In the genomic region with DNA sequence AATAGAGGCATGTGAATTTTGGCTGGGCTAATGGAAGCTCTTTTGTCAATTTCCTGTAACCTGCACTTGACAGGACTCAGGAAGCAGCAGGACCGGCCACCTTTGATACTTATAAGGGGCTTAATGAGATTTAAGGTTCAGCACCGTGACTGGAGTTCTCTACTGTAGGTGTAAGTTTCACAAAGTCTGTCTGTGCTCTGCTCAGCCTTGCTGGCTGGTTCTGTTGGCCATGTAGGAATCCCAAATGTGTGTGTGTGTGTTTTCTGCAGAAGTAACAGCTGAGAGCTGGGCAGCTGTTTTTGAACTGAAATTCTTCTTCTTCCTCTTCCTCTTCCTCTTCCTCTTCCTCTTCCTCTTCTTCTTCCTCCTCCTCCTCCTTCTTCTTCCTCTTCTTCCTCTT, we compare ENCODE assay signal across 27 mouse cellular contexts.
DNase-seq lines count a peak whose midpoint lies in the region; ATAC-seq and TF ChIP-seq lines count a peak whose summit lies in the region.
"Had no signal": no experiment of that assay in that cellular context is flagged by ENCODE, and none has a peak within 500 bp of the region (broad histone marks: within the 10 kb centered on the region; RNA-seq: fewer than 3 reads in every experiment).

No protein-coding gene starts in this region.

- no peaks in the 10 kb centered on the region for H3K9me3 ChIP-seq in intestine, embryonic 14.5 days (ENCODE audit: control insufficient read depth, low read length)
- no peaks in the 10 kb centered on the region for H3K9me3 ChIP-seq in intestine, postnatal 0 days (ENCODE audit: control insufficient read depth)
- H3K9me3 ChIP-seq in embryonic facial prominence, embryonic 10.5 days = no peaks in the 10 kb centered on the region
- H3K9me3 ChIP-seq in embryonic facial prominence, embryonic 14.5 days (ENCODE audit: control insufficient read depth, low read length) = no peaks in the 10 kb centered on the region
- no peaks in the 10 kb centered on the region for H3K9me3 ChIP-seq in limb, embryonic 10.5 days (replicated peaks)
- H3K9me3 ChIP-seq: embryonic facial prominence, embryonic 12.5 days; forebrain, embryonic 10.5 days; forebrain, embryonic 13.5 days; heart, embryonic 13.5 days; hindbrain, embryonic 12.5 days; hindbrain, embryonic 15.5 days; intestine, embryonic 15.5 days had no signal

- H3K27ac ChIP-seq in intestine, embryonic 14.5 days (ENCODE audit: low read depth) = no peak overlapping the region
- no peak overlapping the region for H3K27ac ChIP-seq in intestine, postnatal 0 days (ENCODE audit: low read depth, low read length)
- no peak overlapping the region for H3K27ac ChIP-seq in embryonic facial prominence, embryonic 10.5 days (replicated peaks)
- H3K27ac ChIP-seq in embryonic facial prominence, embryonic 14.5 days (replicated peaks; ENCODE audit: low read depth, low read length) = no peak overlapping the region
- no peak overlapping the region for H3K27ac ChIP-seq in limb, embryonic 10.5 days
- H3K27ac ChIP-seq: embryonic facial prominence, embryonic 12.5 days; forebrain, embryonic 10.5 days; forebrain, embryonic 13.5 days; heart, embryonic 13.5 days; hindbrain, embryonic 12.5 days; hindbrain, embryonic 15.5 days; intestine, embryonic 15.5 days had no signal

- DNase-seq in intestine, embryonic 14.5 days (ENCODE audit: low spot score) = peak; percentile 46
- DNase-seq in embryonic facial prominence, embryonic 10.5 days (ENCODE audit: low spot score) = peak; percentile 15
- peak; percentile 60 for DNase-seq in embryonic facial prominence, embryonic 14.5 days (ENCODE audit: low spot score)
- DNase-seq in limb, embryonic 10.5 days (ENCODE audit: low spot score) = peak; percentile 28
- DNase-seq in embryo, embryonic 11 days = no peak
- no peak for DNase-seq in Muller cell, postnatal 12 days (ENCODE audit: inconsistent ontology term)
- DNase-seq: adrenal gland, adult 8-10 months; adrenal gland, postnatal 25 days; cerebellum, adult 11 months; cerebellum, adult 2 months; cerebellum, adult 9-11 months; cerebellum, postnatal 25 days; gastrocnemius, postnatal 25 days; heart, postnatal 14 days; kidney, adult 2 months had no signal

- ATAC-seq in intestine, embryonic 14.5 days (replicated peaks; ENCODE audit: low FRiP score, low TSS enrichment, low read depth) = no peak
- ATAC-seq in intestine, postnatal 0 days = no peak
- peak; percentile 58; the same call in 1 of the 2 replicates for ATAC-seq in embryonic facial prominence, embryonic 14.5 days (ENCODE audit: low read depth)
- no peak for ATAC-seq in cerebellum, adult (ENCODE audit: insufficient number of reproducible peaks, low FRiP score, low TSS enrichment)
- ATAC-seq: activated CD4-positive, CD25-positive, alpha-beta regulatory T cell, adult 4 months; CD4-positive, CD25-positive, alpha-beta regulatory T cell, adult 4 months; forebrain, embryonic 13.5 days; forebrain, embryonic 16.5 days; intestine, embryonic 15.5 days had no signal

- H3K4me3 ChIP-seq in intestine, embryonic 14.5 days (ENCODE audit: low read depth, low read length) = no peak overlapping the region
- no peak overlapping the region for H3K4me3 ChIP-seq in intestine, postnatal 0 days (ENCODE audit: low read depth, low read length)
- H3K4me3 ChIP-seq in embryonic facial prominence, embryonic 10.5 days = no peak overlapping the region
- H3K4me3 ChIP-seq in embryonic facial prominence, embryonic 14.5 days (ENCODE audit: low read depth, low read length) = no peak overlapping the region
- H3K4me3 ChIP-seq in limb, embryonic 10.5 days = no peak overlapping the region
- H3K4me3 ChIP-seq: embryonic facial prominence, embryonic 12.5 days; forebrain, embryonic 10.5 days; forebrain, embryonic 13.5 days; heart, embryonic 13.5 days; hindbrain, embryonic 12.5 days; hindbrain, embryonic 15.5 days; intestine, embryonic 15.5 days had no signal

- H3K4me1 ChIP-seq in intestine, embryonic 14.5 days (replicated peaks; ENCODE audit: control insufficient read depth, insufficient read depth, low read length) = no peaks in the 10 kb centered on the region; the same call in 1 of the 2 replicates
- H3K4me1 ChIP-seq in intestine, postnatal 0 days (replicated peaks; ENCODE audit: control insufficient read depth, insufficient read depth, low read length) = no peaks in the 10 kb centered on the region
- peaks cover 36% of the 10 kb centered on the region for H3K4me1 ChIP-seq in embryonic facial prominence, embryonic 10.5 days
- peaks cover 6% of the 10 kb centered on the region; the same call in 1 of the 2 replicates for H3K4me1 ChIP-seq in embryonic facial prominence, embryonic 14.5 days (ENCODE audit: control insufficient read depth, insufficient read depth, low read length)
- peaks cover 27% of the 10 kb centered on the region for H3K4me1 ChIP-seq in limb, embryonic 10.5 days
- H3K4me1 ChIP-seq: heart, embryonic 13.5 days had no signal

- H3K27me3 ChIP-seq in intestine, embryonic 14.5 days (replicated peaks; ENCODE audit: control insufficient read depth, insufficient read depth, low read length) = no peaks in the 10 kb centered on the region
- H3K27me3 ChIP-seq in intestine, postnatal 0 days (replicated peaks; ENCODE audit: control insufficient read depth, insufficient read depth, low read length) = no peaks in the 10 kb centered on the region
- H3K27me3 ChIP-seq in embryonic facial prominence, embryonic 10.5 days (replicated peaks; ENCODE audit: low read depth, poor library complexity, severe bottlenecking) = no peaks in the 10 kb centered on the region; the same call in 1 of the 2 replicates
- no peaks in the 10 kb centered on the region for H3K27me3 ChIP-seq in embryonic facial prominence, embryonic 14.5 days (replicated peaks; ENCODE audit: control insufficient read depth, insufficient read depth, low read length)
- H3K27me3 ChIP-seq in limb, embryonic 10.5 days (ENCODE audit: low read depth, poor library complexity, severe bottlenecking) = no peaks in the 10 kb centered on the region
- H3K27me3 ChIP-seq: embryonic facial prominence, embryonic 12.5 days; forebrain, embryonic 13.5 days; heart, embryonic 13.5 days; hindbrain, embryonic 12.5 days; hindbrain, embryonic 15.5 days; intestine, embryonic 15.5 days had no signal

- no peak overlapping the region for H3K4me2 ChIP-seq in intestine, embryonic 14.5 days (ENCODE audit: low read length)
- H3K4me2 ChIP-seq in intestine, postnatal 0 days (replicated peaks; ENCODE audit: low read depth) = no peak overlapping the region
- H3K4me2 ChIP-seq in embryonic facial prominence, embryonic 14.5 days (ENCODE audit: low read depth, low read length) = no peak overlapping the region
- H3K4me2 ChIP-seq: embryonic facial prominence, embryonic 12.5 days; forebrain, embryonic 13.5 days; heart, embryonic 13.5 days; hindbrain, embryonic 12.5 days; hindbrain, embryonic 15.5 days; intestine, embryonic 15.5 days had no signal

- WGBS in intestine, embryonic 14.5 days = 42% methylated on average over 2 of the region's 2 CpGs
- 64% methylated on average over 2 of the region's 2 CpGs for WGBS in intestine, postnatal 0 days
- 23% methylated on average over 2 of the region's 2 CpGs for WGBS in embryonic facial prominence, embryonic 10.5 days
- 13% methylated on average over 2 of the region's 2 CpGs for WGBS in embryonic facial prominence, embryonic 14.5 days
- 20% methylated on average over 2 of the region's 2 CpGs for WGBS in limb, embryonic 10.5 days

- no peak for TF ChIP-seq CTCF in intestine, postnatal 0 days (IDR thresholded peaks at IDR 0.05; ENCODE audit: low read depth)

- no peaks in the 10 kb centered on the region for H3K36me3 ChIP-seq in intestine, embryonic 14.5 days (ENCODE audit: control insufficient read depth, insufficient read depth, low read length)
- no peaks in the 10 kb centered on the region for H3K36me3 ChIP-seq in intestine, postnatal 0 days (ENCODE audit: control insufficient read depth, insufficient read depth)
- no peaks in the 10 kb centered on the region for H3K36me3 ChIP-seq in embryonic facial prominence, embryonic 10.5 days (replicated peaks)
- no peaks in the 10 kb centered on the region for H3K36me3 ChIP-seq in embryonic facial prominence, embryonic 14.5 days (ENCODE audit: control insufficient read depth, insufficient read depth, low read length)
- H3K36me3 ChIP-seq in limb, embryonic 10.5 days = no peaks in the 10 kb centered on the region
- H3K36me3 ChIP-seq: embryonic facial prominence, embryonic 12.5 days; forebrain, embryonic 10.5 days; heart, embryonic 13.5 days; hindbrain, embryonic 12.5 days; hindbrain, embryonic 15.5 days; intestine, embryonic 15.5 days had no signal

- H3K9ac ChIP-seq in intestine, embryonic 14.5 days (ENCODE audit: low read length) = no peak overlapping the region
- H3K9ac ChIP-seq in intestine, postnatal 0 days (ENCODE audit: low read depth, low read length) = no peak overlapping the region
- H3K9ac ChIP-seq in embryonic facial prominence, embryonic 14.5 days (ENCODE audit: low read depth, low read length) = no peak overlapping the region
- H3K9ac ChIP-seq: embryonic facial prominence, embryonic 12.5 days; forebrain, embryonic 13.5 days; heart, embryonic 13.5 days; hindbrain, embryonic 12.5 days; hindbrain, embryonic 15.5 days; intestine, embryonic 15.5 days had no signal

Comparison
In these comparisons a context has a peak if more than half of its experiments do, and no peak if none do; other contexts are left out.
1. DNase-seq: peak in intestine, embryonic 14.5 days (single experiment), embryonic facial prominence, embryonic 10.5 days (single experiment), embryonic facial prominence, embryonic 14.5 days (single experiment) and limb, embryonic 10.5 days (single experiment); none in embryo, embryonic 11 days (single experiment) and Muller cell, postnatal 12 days (single experiment).